Mouse (Mus musculus) lung, postnatal 36 days (tissue): ENCODE results near the gene Slco2a1.

Source experiments
- DNase-seq: peaks from one replicate; pipeline ENCODE4 v3.0.0; 2022; ENCODE audit warnings: mixed read lengths

Slco2a1 gene

DNA sequence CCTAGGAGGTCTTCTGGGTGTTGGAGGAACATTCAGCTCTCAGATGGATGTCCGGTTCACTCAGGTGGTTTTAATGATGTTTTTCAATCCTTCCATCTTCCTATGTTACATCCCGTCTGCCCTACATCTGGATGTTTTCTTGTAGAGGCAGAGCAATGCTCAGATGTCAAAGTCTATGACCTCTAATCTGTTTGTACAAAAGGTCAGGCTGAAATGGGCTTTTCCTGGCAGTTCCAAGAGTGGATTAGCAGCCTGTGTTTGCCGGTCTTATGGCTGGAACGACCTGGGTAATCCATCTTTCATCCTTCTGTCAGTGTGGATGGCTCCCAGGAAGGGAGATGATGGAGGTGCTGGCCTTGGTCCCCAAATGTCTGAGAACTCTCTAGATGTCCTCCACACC, 2.6 kb upstream of the Slco2a1 start:
- no peak for DNase-seq

DNA sequence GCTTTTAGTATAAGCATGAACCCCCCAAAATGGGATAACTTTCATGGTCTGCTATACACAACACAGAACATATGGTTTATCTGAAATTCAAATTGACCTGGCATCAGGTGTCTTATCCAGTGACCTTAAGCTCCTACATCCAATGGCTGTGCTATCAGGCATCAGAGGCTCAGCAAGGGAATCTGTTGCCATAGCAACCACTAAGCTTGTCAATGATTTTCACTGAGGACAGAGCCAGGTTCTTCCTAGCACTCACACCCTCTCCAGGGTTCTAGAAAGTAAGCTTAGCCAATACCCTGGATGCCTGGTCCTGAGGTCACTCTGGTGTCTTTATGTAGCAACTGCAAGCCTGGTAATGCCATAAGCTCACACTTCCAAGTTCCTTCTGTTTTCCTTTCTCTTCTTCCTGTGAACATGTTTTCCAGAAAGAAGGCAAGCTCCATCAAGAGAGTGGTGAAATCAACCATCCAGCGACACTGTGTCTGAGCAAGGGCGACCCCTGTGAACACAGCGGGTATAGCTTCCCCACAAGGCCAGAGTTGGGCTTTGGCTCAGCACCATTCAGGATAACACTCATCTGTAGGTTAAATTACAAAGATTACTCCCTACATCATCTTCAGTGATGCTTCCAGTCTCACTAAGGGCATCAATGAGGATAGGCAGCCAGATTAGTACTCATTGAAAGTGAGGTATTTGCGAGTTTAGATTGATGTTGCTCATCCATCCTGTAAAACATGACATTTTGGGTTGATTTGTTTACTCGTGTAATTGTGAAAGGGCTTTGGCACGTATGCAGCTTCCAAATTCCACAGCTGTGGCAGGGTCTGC, 2.0 kb downstream of the Slco2a1 start:
- no peak for DNase-seq

DNA sequence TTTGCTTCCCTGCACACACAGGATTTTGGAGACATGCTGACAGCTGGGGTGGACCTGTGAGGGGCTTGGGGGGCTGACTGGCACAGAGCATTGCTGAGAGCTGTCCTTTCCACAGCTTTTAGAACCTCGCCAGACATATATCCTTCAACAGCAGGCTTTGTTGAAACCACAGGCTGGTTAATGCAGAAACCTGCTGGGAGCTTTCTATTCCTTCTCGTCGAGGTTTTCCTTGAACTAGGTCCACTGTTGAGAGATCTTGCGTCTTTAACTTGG, 2.6 kb downstream of the Slco2a1 start:
- DNase-seq = no peak

DNA sequence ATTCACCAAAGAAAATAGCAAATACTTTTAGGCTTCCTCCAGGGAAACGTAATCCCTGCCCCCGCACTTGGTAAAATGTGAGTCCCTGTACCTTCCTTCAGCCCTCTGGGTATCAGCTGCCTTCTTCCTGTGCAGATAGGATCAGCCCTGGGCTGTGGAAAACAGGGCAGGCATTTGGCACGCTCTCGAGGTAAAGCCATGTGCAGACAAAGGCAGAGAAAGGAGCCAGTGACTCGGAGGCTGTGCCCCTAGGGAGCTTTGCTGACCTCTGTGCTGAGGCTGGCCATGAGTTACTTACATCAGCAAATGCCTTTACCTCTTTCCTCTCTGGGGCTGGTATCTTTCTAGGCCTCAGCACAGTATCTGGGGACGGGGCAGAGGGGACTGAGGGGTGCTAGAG, 4.4 kb downstream of the Slco2a1 start:
- peak; percentile 72 for DNase-seq

DNA sequence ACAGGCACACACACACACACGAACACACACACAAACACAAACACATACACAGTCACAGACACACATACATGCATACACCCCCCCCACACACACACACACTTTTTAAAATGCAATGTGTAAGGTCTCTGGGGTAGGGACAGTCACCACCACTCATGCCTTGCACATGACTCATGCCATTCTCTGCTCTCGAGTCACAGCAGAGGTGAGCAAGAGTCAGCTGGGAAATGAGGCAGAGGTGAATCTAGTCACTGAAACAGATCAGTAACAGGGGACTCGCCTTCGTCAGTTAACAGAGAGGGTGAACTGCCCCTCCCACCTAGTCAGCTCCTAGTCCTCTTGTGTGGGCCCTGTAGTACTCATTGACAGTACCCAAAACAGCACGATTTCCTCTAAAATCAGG, 5.3 kb downstream of the Slco2a1 start:
- no peak for DNase-seq

DNA sequence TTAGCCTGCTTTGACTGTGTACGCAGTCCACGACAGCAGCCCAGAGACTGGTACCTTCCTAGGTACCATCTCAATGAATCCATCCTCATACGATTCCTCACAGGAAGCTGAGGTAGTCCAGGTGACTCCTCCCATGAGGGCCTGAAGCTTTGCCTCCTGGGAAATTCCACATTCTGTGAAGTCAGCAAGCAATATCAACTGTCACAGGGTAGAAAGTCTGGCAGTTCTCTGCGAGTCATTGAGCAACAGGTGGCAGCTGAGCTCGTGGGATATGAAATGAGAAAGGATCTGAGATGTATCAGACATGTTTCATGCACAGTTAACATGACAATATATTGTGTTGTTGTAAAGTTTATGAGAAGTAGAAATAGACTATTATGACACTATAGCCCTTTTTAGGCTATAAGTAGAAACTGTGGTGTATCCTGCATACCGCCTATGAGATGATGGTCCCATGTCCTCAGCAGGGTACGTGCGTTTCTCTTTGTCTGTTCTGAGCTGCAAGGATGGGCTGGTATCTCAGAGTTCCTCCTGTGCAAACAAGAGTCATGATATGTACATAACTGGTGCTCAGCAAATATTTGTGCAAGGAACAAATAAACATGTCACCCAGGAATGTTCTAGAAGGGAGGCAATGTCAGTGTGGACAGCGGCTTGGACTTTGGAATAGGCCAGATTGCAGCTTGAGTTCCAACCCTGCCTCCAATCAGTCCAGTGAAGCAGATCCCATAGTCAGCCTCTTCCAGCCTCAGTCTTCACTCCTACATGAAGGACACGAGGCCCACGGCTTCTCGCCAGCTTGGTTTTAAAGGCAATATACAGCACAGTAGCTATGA, 7.5 kb downstream of the Slco2a1 start:
- no peak for DNase-seq

DNA sequence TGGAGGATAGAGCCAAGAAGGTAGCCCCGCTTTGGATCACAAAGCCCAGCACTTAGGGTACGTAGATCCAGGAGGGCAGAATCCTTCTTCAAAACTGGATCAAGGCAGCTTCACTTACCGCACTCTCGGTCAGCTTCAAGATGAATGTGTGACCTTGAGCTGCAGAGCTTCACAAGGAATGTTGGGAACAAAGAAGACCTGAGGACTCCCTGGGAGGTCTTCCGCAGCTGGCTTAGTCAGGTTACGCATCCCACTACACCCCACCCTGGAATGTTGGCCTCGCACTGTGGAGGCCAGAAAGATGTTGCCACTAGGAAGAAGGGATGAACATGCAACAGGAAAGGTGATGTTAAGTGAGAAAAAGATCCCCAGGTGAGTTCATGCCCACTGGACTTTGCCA, 11.9 kb downstream of the Slco2a1 start:
- no peak for DNase-seq

DNA sequence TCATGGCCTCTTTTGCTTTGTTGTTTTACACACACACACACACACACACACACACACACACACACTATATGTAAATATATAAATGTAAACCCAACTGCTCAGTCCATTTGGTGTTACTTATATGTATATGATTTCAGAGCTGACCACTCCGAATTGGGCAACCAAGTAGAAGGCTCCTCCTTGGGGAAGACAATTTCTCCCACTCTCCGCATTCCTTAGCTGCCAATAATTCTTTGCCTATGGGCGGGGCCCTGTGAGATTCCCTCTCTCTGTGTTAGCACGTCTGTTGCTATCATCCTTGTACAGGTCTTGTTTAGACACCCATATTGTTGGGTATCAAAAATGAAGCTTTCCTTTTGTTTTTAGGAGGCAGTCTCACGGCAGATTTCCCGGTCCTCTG, 15.8 kb downstream of the Slco2a1 start:
- no peak for DNase-seq

DNA sequence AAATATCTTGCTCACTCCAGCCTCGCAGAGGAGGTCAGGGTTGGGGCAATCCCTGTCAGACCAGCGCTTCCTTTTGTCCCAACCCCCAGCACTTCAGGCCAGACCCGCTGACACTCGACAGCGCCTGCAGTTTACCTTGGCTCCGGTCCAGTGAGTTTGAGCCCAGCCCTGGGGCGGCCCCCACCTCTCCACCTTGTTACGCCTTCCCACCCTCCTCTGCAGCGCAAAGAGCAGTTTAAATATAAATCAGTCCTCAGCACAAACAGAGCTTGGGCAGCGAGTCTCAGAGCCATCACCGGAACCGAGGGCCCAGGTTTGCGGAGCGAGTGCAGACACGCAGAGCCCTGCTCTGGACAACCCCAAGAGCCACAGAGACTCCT, 19.2 kb downstream of the Slco2a1 start:
- DNase-seq = peak; percentile 95

DNA sequence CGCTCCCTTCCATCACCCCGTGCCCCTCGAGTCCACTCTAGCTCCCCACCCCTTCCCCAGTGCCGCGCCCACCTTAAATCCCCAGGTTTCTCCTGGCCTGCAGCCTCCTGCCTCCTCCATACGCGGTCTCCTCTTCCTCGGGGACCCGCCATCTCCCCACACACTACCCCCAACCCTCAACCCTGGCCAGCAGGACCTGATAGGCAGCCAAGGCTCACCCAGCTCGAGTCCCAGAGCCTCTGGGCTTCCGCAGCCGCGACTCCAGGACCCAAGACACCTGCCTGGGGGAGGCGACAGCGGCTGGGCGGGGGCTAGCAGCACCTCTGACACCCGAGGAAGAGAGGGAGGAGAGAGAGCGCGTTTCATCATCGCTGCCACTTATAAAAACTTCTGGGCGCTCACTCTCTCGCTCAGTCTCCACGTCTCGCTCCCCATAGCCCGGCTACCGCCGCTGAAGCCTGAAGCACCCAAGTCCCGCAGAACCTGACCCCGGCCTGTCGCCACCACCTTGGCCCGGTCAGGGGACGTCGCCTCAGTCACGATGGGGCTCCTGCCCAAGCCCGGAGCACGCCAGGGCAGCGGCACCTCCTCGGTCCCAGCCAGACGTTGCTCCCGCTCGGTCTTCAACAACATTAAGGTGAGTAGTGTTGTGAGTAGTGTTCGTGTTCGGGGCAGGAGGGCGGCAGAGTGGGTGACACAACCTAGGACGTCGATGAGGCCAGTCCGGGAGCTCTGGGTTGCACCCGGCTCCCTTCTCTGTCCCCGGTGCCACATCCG, 19.8 kb downstream of the Slco2a1 start:
- DNase-seq = peak; percentile 79

DNA sequence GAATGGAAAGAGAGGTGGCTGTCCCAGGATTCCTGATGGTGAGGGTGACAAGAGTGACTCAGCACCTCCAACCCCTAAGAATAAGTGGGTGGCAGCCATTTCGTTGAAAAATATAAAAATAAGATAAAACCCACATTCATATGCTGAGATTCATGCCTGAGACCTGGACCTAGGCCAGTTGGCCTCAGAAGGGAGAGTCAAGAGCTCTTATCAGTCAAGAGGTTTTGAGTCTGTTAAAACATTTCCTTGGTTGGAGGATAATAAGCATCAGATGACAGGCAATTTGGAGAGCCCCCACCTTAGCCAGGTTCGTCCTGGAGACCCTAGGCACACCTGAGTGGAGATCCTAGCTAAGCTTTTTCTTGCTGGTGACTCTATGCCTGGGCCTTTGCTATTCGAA, 21.6 kb downstream of the Slco2a1 start:
- peak; percentile 76 for DNase-seq

DNA sequence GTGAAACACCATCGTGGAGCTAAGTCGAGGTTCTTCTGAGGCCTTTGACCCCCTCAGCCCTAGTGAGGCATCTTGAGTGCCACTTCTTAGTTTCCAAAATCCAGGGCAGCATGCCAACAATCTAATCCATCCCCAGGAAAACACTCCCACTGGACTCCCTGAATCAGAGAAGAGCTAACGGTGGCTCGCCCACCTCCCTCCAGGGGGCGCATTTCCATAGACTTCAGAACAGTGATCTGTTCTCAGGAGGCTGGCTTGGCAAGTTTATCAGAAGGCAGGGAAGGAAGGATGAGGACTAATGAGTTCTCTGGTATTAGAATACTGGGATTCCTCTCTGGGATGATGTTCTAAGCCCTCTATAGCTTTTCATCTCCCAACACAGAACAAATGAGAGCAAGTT, 24.9 kb downstream of the Slco2a1 start:
- peak; percentile 90 for DNase-seq

DNA sequence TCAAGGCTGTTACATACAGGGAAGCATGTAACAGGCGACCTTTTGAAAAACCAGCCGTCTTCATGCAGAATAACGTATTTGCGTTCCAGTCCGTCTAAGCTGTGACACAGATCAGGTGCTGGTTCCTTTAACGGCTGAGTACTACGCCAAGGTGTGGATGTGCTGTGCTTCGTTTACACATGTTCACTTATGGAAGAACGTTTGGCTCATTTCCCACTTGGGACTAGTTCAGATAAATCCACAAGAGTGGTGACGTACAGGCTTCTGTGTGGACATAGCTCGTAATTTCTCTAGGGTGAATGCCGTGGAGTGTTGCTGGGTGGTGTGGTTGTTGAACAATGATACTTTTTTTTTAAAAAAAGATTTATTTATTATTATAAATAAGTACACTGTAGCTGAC, 26.2 kb downstream of the Slco2a1 start:
- DNase-seq = peak; percentile 55

DNA sequence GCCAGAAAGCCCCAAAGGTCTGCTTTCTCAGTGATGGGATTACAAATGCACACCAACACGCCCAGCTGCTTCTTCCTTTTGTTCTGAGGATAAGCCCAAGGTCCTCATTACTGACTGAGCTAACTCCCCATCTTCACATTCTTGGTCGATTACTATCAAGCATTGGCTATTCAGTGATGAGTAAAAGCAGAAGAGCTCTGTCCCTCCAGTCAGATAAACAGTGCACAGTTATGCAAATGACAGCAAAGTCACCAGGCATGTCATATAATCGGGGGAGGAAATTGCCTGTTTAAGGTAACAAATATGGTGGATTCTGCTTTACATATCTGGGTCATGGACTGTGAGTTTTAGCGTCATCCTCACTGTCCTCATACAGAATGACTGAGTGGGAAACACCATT, 35.6 kb downstream of the Slco2a1 start:
- DNase-seq = no peak

DNA sequence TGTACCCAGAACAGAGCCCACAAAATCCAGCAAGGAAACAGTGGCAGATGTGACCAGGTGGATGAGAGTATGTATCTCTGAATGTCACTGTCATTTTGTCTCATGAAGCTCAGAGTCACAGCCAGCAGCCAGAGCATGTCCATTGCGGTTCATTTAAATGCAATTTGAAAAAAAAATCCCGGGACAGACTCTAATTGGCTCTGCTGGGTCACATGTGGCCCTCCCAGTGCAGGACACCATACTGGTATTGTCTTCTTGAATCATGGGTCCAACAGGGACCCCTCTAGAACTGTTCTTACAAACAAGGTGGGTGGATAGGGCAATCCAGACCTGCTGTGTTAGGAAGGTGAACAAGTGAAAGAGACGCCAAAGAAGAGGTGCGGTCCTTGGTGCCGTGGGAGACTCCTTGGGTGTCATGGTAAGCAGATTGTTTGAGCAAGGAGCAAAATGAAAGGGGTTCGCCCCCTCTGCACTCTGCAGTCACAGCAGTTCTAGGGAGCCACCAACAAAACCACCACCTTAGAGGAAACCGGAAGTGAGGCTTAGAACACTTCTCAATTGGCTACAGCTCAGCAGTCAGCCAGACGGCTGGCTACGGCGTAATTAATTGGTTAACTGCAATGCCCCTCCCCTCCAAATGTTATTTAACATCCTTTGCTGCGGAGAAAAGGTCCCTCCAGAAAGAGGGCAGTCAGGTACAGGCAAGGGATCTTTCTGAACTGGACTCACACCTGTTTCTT, 38.8 kb downstream of the Slco2a1 start:
- DNase-seq = no peak

DNA sequence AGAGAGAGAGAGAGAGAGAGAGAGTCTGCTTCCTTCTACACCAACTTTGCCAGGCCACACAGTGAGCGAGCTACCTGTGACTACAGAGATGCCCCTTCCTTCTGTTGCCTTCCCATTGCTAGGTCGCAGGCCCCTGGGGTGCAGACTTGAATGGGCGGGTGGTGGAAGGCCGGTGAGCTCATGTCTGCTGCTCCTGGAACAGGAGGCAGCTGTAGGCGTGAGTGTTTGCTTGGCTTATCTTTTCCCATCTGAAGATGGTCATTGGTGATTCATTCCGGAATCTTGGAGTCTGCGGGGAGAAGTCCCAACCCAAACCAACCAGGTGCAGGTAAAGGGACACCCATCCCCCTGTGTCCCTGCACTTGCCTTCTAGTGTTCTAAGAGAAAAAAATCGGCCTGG, 40.5 kb downstream of the Slco2a1 start:
- DNase-seq = no peak

DNA sequence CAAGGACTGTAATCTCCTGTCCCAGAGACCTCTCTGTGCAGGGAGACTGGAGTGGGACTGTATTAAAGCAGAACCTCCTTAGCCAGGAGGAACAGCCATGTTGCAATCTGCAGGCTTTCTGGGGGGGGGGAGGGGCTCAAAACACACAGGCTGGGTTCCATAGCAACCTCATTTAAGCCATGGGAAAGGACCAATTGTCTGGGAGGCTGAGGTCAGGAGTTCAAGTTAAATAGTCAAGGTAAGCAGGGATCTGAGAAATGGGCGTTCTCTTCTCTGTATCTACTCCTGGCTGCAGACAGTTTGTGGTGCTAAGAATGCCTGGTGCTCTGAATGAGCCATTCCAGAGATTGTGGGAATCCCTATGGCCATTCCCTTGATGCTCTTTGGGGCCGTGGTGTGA, 41.5 kb downstream of the Slco2a1 start:
- DNase-seq = no peak

DNA sequence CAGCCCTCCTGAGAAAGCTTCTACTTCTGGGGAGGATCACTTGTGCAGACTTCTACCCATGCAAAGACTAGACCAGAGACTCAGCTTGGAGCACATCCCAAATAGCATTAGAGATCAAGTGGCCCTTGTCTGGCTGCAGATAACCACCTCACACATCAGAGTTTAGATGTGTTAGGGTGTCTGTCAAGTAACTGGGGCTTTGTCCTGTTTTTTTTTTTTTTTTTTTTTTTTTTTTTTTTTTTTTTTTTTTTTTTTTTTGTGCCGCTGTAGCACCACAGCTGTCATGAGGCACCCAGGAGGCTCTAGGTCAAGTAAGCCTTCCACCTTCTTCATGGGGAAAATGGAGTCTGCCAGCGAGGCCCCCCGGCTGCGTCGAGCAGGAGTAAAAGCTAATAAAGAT, 42.7 kb downstream of the Slco2a1 start:
- no peak for DNase-seq

DNA sequence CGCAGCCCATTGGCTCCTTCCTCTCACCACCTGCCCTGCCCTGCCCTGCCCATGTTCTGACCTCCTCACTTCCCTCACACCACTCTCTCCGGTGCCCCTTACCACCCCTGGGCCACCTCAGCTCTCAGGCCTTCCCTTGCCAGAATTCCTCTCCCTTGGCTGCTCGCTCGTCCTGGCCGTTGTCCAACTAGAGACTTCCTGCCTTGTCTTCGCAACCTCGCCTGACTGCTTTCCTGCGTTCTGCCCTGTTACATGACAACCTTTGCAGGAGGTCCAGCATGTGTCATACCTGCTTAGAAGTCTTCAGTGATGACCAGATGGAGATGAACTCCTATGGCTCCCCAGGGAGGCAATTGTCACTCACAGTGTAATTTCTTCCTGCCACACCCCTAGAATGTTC, 43.7 kb downstream of the Slco2a1 start:
- peak; percentile 78 for DNase-seq

DNA sequence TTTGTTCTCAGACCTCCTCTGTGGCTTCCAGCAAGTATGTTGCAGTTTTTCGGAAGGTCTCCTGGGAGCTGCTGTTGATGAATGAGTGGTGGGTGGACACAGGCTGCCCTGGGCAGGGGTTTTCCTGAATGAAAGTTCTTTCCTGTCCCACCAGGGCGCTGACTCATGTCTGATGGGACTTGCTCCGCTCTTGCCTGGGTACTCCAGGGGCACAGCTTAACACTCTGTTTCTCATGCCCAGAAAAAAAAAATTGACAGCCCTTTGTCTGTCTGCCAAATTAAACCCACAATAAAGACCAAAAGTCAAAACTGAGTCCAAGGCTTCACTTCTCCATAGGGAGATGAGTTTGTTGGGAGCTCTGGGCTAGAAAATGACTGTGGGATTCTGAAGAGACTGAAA, 44.9 kb downstream of the Slco2a1 start:
- DNase-seq = no peak

DNA sequence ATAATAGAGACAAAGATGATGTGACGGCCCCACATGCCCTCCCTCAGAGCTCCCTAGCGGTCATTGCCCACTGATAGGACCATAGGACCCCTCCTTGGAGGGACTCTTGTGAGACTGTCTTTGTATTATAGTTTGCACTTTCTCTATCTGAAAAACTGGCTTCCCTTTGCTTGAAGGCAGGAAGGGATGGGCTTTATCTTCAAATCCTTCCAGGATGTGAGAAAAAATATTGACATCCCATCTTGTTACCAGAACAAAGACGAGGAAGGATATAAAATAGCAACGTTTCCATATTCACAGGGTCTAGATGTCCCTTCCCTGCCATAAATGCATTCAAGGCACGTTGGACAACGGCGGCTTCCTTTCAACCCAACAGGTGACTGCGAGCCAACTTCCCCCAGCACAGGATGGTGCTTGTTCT, 48.5 kb downstream of the Slco2a1 start:
- peak; percentile 74 for DNase-seq

DNA sequence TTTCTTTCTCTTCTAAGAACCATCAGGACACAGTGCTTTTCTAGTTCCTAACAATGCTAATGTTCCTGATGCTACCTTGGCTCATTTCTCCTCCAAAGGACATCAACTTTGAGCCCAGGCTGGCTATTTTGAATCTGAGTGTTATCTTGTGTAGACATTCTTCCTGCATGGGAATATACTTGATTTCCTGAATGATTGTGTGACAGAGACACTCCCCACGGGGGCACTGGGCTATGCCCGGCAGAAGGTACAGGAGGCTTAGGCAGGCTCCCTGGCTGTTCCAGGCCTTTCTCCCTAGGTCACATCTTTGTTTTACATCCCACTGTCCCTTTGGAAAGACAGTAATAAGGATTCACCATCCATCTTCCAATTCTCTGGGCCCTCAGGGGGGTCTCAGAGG, 49.8 kb downstream of the Slco2a1 start:
- DNase-seq = peak; percentile 77

DNA sequence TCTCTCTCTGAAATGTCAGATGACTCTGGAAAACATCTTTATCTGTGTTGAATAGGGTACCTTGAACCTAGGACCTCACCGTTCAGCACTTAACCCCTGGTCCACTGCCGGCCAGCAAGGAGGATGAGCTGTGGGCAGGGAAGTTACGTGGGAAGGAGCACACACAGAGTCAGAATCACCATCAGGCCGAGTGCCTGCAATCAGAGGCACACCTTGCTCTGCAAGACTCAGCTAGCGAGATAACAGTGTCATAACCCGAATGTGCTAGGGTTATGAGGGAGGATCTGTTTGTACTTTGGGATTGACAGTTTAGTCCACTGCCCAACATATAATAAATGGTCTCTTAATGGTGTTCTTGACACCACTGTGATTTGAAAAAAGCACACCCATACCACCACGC, 50.2 kb downstream of the Slco2a1 start:
- DNase-seq = no peak
